Mouse (Mus musculus): ENCODE measurements at regions not wholly inside any gene's neighbourhood (a gene's known extent, or its start where the extent isn't known, plus 50 kb on each side); places are given as distances from the start of the nearest gene placed in this dataset.

DNA sequence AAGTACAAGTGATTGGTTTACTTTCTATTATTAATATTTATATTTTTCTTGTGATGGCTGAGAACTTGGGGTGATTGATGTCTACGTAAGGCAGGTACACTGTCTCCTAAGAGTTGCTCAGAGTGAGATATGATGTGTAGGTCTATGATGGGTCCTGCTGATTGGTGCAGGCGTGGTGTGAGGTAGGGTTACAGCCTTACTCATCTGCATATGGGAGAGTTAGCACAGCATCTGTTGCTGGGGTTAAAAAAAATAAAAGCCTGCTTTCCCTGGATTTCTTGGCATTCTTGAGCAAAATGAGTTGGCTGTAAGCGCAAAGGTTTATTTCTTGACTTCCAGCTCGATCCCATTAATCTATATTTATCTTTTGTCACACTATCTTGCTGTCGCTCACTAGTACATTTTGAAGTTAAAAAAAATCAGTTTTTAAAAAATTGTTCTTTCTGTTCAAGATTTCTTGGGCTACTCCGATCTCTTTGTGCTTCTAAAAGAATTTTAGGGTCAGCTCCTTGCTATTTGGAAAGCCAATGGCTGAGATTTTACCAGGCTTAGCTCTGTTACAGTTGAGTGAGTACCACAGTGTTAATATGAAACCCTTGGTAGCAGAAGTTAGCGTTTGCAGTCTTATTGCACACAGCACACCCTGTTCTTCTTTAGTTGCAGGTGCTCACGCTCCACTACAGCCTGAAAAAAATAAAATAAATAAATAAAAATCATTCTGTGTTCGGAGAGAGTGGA, 482.0 kb downstream of the Plekhb2 start:
- 63% methylated on average over 9 of the region's 9 CpGs for WGBS
- Histone ChIP-seq H3K27me3 (replicated peaks) (no peaks in the 10 kb centered on the region), H3K4me2 (no peak overlapping the region), H3K9ac (no peak overlapping the region), H3K4me1 (no peaks in the 10 kb centered on the region), H3K27ac (no peak overlapping the region), H3K36me3 (no peaks in the 10 kb centered on the region), H3K4me3 (replicated peaks) (no peak overlapping the region), H3K9me3 (no peaks in the 10 kb centered on the region)
- no peak for ATAC-seq (ENCODE audit: insufficient read depth, low FRiP score, low read depth)

DNA sequence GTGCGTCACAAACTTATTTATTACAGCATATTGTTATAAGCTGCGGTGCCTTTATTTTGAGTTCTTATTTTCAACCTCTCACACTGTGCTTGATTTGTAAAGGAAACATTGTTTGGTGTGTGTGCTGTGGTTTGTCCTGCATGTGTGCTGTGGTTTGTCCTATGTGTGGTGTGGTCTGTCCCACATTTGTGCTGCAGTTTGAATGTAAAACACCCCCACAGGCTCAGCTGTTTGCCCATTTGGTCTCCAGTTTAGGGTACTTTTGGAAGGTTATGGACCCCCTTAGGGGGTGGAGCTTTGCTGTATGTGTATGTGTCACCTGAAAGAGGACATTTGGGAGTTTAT, 482.5 kb downstream of the Plekhb2 start:
- Histone ChIP-seq H3K27me3 (replicated peaks) (no peaks in the 10 kb centered on the region), H3K4me3 (replicated peaks) (no peak overlapping the region), H3K9ac (no peak overlapping the region), H3K9me3 (no peaks in the 10 kb centered on the region), H3K4me1 (no peaks in the 10 kb centered on the region), H3K27ac (no peak overlapping the region), H3K4me2 (no peak overlapping the region), H3K36me3 (no peaks in the 10 kb centered on the region)
- 88% methylated on average over 2 of the region's 2 CpGs for WGBS
- ATAC-seq (ENCODE audit: insufficient read depth, low FRiP score, low read depth), result no peak

DNA sequence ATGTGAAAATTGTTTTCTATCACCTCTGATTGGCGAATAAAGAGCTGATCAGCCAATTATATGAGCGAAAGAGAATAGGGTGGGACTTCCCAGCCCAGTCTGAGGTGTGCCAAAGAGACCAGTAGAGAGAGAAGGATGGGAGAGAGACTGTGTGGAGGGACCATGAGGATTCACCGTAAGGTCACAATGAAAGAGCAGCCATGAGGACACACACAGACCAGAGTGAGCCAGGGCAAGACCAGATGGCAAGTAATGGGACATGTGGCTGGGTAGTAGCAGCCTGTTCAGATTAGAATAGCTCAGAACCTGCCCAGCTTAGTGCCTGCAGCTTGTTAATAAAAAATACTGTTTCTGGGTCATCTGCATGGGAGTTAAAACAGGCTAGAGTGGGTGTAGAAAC, 487.9 kb downstream of the Plekhb2 start:
- Histone ChIP-seq H3K4me1 (no peaks in the 10 kb centered on the region), H3K27ac (no peak overlapping the region), H3K4me3 (replicated peaks) (no peak overlapping the region), H3K9ac (no peak overlapping the region), H3K4me2 (no peak overlapping the region), H3K27me3 (replicated peaks) (no peaks in the 10 kb centered on the region), H3K9me3 (no peaks in the 10 kb centered on the region), H3K36me3 (no peaks in the 10 kb centered on the region)
- ATAC-seq (ENCODE audit: insufficient read depth, low FRiP score, low read depth), result no peak
- WGBS, result 85% methylated on average over 3 of the region's 3 CpGs

DNA sequence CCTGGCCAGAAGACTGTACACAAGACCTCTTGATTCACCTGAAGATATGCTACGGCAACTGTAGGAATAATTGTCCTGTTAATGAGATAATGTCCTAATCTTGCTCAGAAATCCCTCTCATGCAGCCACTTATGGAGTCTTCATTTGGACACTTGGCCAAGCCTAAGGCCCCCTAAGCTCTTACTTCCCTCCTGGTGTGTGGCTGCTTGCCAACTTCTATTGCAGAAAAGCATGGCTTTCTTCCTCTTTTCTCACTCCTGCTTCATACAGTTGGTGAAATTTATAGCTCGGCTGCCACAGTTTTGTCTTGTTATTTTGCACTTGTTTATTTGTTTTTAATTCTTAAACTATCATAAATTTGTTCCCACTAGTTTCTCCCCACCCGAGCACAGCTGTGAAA, 488.4 kb downstream of the Plekhb2 start:
- no peaks in the 10 kb centered on the region for H3K27me3 ChIP-seq (replicated peaks)
- WGBS, result 56% methylated on average over 3 of the region's 3 CpGs
- no peaks in the 10 kb centered on the region for H3K9me3 ChIP-seq
- H3K36me3 ChIP-seq, result no peaks in the 10 kb centered on the region
- no peak overlapping the region for H3K4me3 ChIP-seq (replicated peaks)
- H3K9ac ChIP-seq, result no peak overlapping the region
- no peak overlapping the region for H3K4me2 ChIP-seq
- no peak overlapping the region for H3K27ac ChIP-seq
- H3K4me1 ChIP-seq, result no peaks in the 10 kb centered on the region
- ATAC-seq (ENCODE audit: insufficient read depth, low FRiP score, low read depth), result no peak

DNA sequence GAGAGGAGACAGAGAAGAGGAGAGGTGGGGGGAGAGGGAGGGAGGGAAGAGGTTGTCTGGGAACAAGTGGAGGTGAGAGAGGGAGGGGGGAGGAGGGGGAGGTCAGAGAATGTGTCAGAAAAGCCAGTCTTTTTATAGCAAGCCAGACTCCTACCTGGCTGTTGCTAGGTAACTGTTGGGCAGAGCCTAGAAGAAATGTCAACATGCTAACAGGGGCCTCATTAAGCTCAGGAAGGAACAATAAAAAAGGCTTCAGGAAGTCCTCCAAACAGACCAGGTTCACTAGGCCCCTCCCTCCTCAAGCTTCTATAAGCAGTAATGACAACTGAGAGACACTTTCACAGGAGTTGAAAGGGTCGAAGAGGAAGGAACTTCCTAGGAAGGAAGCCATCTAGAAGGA, 494.8 kb downstream of the Plekhb2 start:
- H3K9ac ChIP-seq, result no peak overlapping the region
- H3K4me3 ChIP-seq (replicated peaks), result no peak overlapping the region
- no peaks in the 10 kb centered on the region for H3K36me3 ChIP-seq
- no peaks in the 10 kb centered on the region for H3K4me1 ChIP-seq
- no peak for ATAC-seq (ENCODE audit: insufficient read depth, low FRiP score, low read depth)
- H3K27ac ChIP-seq, result no peak overlapping the region
- 46% methylated on average over 1 of the region's 1 CpGs for WGBS
- H3K4me2 ChIP-seq, result no peak overlapping the region
- H3K27me3 ChIP-seq (replicated peaks), result no peaks in the 10 kb centered on the region
- H3K9me3 ChIP-seq, result no peaks in the 10 kb centered on the region

DNA sequence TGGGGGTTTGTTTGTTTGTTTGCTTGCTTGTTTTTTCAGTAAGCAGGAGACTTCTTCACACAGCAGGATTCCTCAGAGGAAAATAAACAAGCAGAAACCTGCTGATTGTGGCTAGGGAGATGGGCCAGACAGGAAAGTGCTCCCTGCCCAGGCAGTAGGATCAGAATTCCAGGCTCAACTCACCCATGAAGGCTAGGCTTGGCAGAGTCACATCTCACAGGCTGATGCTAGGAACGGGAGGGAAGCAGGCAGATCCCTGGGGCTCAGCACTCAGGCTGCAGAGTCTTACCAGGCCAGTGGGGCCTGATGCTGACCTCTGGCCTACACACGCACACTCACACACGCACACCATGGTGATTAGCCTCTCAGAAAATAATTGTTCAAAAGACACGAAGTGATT, 498.5 kb downstream of the Plekhb2 start:
- Histone ChIP-seq H3K9ac (no peak overlapping the region), H3K4me2 (no peak overlapping the region), H3K27ac (no peak overlapping the region), H3K27me3 (replicated peaks) (no peaks in the 10 kb centered on the region), H3K9me3 (no peaks in the 10 kb centered on the region), H3K4me1 (0 out of 2 replicates have a peak, but pooled peaks cover 3% of the 10 kb centered on the region), H3K36me3 (no peaks in the 10 kb centered on the region), H3K4me3 (replicated peaks) (no peak overlapping the region)
- 69% methylated on average over 4 of the region's 4 CpGs for WGBS
- no peak for ATAC-seq (ENCODE audit: insufficient read depth, low FRiP score, low read depth)

DNA sequence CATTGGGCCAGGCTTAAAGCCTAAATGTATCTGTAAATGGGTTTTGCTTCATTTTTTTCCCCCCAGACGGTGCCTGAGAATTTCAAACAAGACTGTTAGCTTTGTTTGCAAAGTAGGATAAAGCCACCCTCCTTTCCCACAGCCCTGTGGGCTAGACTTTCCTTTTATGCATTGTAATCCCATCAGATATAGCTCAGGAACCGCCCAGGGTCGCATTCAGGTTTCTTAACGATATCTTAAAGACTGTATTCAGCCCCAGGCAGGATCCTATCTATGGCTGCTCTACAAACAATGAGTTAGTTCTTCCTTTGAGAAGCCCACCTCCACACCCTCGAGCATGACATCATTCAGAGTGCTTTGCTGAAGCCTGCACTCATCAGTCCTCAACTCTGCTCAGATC, 509.2 kb downstream of the Plekhb2 start:
- H3K4me2 ChIP-seq, result no peak overlapping the region
- no peak for ATAC-seq (ENCODE audit: insufficient read depth, low FRiP score, low read depth)
- 31% methylated on average over 5 of the region's 5 CpGs for WGBS
- no peaks in the 10 kb centered on the region for H3K27me3 ChIP-seq (replicated peaks)
- H3K27ac ChIP-seq, result no peak overlapping the region
- no peaks in the 10 kb centered on the region for H3K4me1 ChIP-seq
- no peaks in the 10 kb centered on the region for H3K36me3 ChIP-seq
- no peaks in the 10 kb centered on the region for H3K9me3 ChIP-seq
- no peak overlapping the region for H3K9ac ChIP-seq
- H3K4me3 ChIP-seq (replicated peaks), result no peak overlapping the region

DNA sequence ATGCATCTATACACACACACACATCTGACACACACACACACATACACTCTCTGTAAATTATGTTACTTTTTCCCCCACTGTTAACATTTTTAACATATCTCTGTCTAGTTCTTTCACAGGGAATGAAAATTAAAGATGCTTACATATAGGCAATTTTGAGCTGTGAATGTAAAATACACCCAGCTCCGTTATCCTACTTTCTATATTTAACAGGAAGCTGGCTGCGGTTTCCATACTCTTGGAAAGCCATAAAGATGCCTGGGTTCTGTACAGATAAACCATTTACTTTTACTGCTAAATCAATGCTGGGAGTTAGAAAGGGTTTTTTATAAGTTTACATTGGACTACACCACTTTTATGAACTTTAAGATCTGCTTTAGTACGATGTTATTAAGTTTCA, 511.7 kb downstream of the Plekhb2 start:
- H3K9ac ChIP-seq, result no peak overlapping the region
- H3K9me3 ChIP-seq, result no peaks in the 10 kb centered on the region
- H3K27ac ChIP-seq, result no peak overlapping the region
- H3K4me2 ChIP-seq, result no peak overlapping the region
- H3K36me3 ChIP-seq, result no peaks in the 10 kb centered on the region
- H3K27me3 ChIP-seq (replicated peaks), result no peaks in the 10 kb centered on the region
- H3K4me3 ChIP-seq (replicated peaks), result no peak overlapping the region
- H3K4me1 ChIP-seq, result no peaks in the 10 kb centered on the region
- 50% methylated on average over 3 of the region's 3 CpGs for WGBS
- ATAC-seq (ENCODE audit: insufficient read depth, low FRiP score, low read depth), result no peak

DNA sequence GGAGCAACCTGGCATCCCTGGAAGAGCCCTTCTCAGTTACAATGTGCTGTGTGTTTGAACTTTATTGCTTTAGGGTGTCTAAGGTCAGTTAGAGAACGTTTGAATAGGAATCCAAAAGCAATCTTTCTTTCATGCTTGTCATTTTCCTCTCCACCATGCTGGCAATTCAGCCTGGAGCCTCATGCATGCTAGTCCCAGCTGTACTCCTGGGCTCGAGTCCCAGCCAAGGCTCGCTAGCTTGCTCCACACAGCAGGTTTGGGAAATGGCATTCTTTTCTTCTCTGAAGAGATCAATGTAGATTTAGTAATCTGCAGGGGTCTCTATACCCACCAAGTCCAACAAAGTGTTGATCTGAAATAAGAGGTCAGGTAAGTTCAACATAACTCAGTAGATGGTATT, 513.1 kb downstream of the Plekhb2 start:
- no peak overlapping the region for H3K4me2 ChIP-seq
- H3K27me3 ChIP-seq (replicated peaks), result no peaks in the 10 kb centered on the region
- ATAC-seq (ENCODE audit: insufficient read depth, low FRiP score, low read depth), result no peak
- no peak overlapping the region for H3K4me3 ChIP-seq (replicated peaks)
- H3K36me3 ChIP-seq, result no peaks in the 10 kb centered on the region
- 48% methylated on average over 3 of the region's 3 CpGs for WGBS
- no peaks in the 10 kb centered on the region for H3K9me3 ChIP-seq
- H3K9ac ChIP-seq, result no peak overlapping the region
- H3K4me1 ChIP-seq, result no peaks in the 10 kb centered on the region
- H3K27ac ChIP-seq, result no peak overlapping the region

DNA sequence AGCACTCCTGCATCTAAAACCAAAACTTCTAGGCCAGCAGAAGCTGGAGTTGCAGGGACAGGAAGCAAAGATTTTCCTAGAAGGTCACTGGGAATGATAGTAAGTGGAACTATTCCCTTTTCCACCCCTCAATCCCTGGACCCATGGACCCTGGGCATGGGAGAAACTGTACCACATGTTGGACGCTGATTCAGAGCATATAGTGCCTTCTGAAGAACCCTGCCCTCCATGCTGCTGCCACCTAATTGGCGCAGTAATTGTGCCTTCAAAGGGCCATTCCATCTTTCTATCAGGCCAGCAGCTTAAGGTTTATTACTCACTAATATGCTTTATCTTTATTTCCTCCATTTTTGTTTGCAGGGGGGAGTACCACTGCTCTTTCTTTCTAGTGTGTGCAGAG, 516.8 kb downstream of the Plekhb2 start:
- Histone ChIP-seq H3K36me3 (no peaks in the 10 kb centered on the region), H3K4me3 (replicated peaks) (no peak overlapping the region), H3K4me1 (no peaks in the 10 kb centered on the region), H3K27ac (no peak overlapping the region), H3K9me3 (no peaks in the 10 kb centered on the region), H3K27me3 (replicated peaks) (no peaks in the 10 kb centered on the region), H3K9ac (no peak overlapping the region), H3K4me2 (no peak overlapping the region)
- WGBS, result 83% methylated on average over 2 of the region's 2 CpGs
- ATAC-seq (ENCODE audit: insufficient read depth, low FRiP score, low read depth), result no peak

DNA sequence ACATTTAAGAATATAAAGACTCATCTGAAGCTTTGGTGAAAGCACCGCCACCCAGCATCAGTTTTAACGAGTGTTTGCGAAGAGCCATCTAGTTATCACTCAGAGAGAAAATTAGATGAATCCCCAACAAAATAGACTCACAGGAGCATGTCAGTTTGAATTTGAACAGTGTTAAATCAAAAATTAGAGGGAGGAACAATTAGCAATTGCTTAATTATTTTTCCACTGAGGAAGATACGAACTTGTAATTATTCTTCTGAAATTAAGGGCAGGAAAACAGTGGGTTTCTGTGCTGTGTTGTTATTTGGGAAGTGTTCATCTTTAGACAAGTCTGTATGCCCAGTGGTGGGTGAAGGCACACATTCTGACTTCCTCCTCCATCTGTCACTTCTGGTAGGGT, 523.0 kb downstream of the Plekhb2 start:
- H3K36me3 ChIP-seq, result no peaks in the 10 kb centered on the region
- ATAC-seq (ENCODE audit: insufficient read depth, low FRiP score, low read depth), result no peak
- WGBS, result 89% methylated on average over 4 of the region's 4 CpGs
- H3K4me3 ChIP-seq (replicated peaks), result no peak overlapping the region
- H3K4me2 ChIP-seq, result no peak overlapping the region
- no peaks in the 10 kb centered on the region for H3K9me3 ChIP-seq
- no peak overlapping the region for H3K27ac ChIP-seq
- no peaks in the 10 kb centered on the region for H3K4me1 ChIP-seq
- no peaks in the 10 kb centered on the region for H3K27me3 ChIP-seq (replicated peaks)
- no peak overlapping the region for H3K9ac ChIP-seq

DNA sequence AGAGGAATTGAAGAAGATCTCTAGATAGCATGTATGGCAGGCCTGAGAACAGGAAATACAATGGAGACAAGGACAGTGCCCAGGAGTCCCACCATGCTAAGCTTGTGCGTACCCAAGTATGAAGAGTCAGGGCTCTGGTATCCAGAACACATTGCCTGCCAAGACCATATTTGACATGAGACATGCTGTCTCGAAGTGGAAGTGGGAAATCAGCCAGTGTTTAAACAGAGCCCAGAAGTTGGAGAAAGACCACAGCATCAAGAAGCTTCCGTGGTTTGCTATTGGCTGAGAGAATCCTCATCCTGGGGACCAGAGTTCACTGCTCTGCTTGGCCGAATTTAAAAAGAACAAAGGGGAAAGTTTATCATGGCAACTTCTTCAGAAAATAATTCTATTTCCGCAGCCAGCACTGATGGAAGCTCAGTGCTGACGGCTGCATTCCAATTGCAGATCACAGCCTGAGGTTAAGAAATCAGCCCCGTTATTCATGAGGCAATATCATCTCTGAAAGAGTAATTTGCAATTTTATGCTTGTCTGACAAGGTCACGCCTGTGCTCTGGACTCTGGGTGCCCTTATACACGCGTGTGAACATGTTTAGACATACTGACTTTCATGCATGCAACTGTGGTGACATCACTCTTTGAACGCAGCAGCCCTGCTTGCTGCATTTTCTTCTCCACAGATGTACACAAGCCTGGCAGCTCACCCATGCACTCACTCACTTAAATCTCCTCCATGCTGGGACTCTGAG, 531.0 kb downstream of the Plekhb2 start:
- Histone ChIP-seq H3K4me3 (replicated peaks) (no peak overlapping the region), H3K9me3 (no peaks in the 10 kb centered on the region), H3K4me2 (no peak overlapping the region), H3K9ac (no peak overlapping the region), H3K27ac (no peak overlapping the region), H3K27me3 (replicated peaks) (no peaks in the 10 kb centered on the region), H3K4me1 (no peaks in the 10 kb centered on the region), H3K36me3 (no peaks in the 10 kb centered on the region)
- WGBS, result 60% methylated on average over 11 of the region's 11 CpGs
- ATAC-seq (ENCODE audit: insufficient read depth, low FRiP score, low read depth), result no peak
